Mouse (Mus musculus): Measurements from ENCODE around the gene Tmem178b.

- no peak for TF ChIP-seq CTCF (IDR thresholded peaks at IDR 0.05; ENCODE audit: low read depth, low read length)
- TF ChIP-seq POLR2AphosphoS5 (IDR thresholded peaks at IDR 0.05; ENCODE audit: insufficient replicate concordance, low read depth, low read length), result no peak
Observed at GRCm38 (mm10) chr6:39964606-39965005, 91.5 kb downstream of the Tmem178b start.
